Mouse (Mus musculus) adipose tissue, adult 10 weeks (tissue): ENCODE data around the gene Ddx18. TPM values are rescaled to one million over a fixed set of nuclear protein-coding genes. Genes with fewer than 3 reads are reported as not detected.

Experiments
- polyA plus RNA-seq: library from polyadenylated mRNA; stranded (reverse); fragments of 350-450 nt; fragmentation: Illumina TruSeq; extraction: RNeasy Lipid Tissue Mini Kit (QIAGEN cat#74804); gene quantifications from one replicate; pipeline ENCODE4 v1.2.3, GENCODE M21; 2014; ENCODE audit warnings: low read depth, low replicate concordance

Ddx18 gene
- 44.9 TPM for polyA plus RNA-seq

GRCm38 (mm10) chr1:121567521-121568489 lies at the start of gene Ddx18:
Gene Ddx18, minus strand, starts transcription at chr1:121567989.

GRCm38 (mm10) chr1:121528399-121528720 lies 39.4 kb downstream of the Ddx18 start, which contains the start of gene Htr5b:
Gene Htr5b, minus strand, starts transcription at chr1:121528465.

Other genes starting within 250 kb of the Ddx18 start
- 35.3 TPM for gene Insig2, start 235.4 kb downstream of the Ddx18 start, polyA plus RNA-seq
- 7.9 TPM for gene Ccdc93, start 136.9 kb downstream of the Ddx18 start, polyA plus RNA-seq
- 2.3 TPM for gene Htr5b, start 39.5 kb downstream of the Ddx18 start, polyA plus RNA-seq